Mouse (Mus musculus) cortical plate, adult 2 months (tissue): ENCODE results near the gene Fzd4.

Experiments
- CTCF ChIP-seq: fragments of 200-500 bp; IDR thresholded peaks from 2 replicates; pipeline ENCODE4 v1.5.1; 2011; ENCODE audit warnings: mild to moderate bottlenecking, control low read depth, low read length; ENCODE audit not compliant: insufficient read depth; ENCODE audit errors: extremely low read depth
- POLR2A ChIP-seq: fragments of 200-500 bp; IDR thresholded peaks from 2 replicates; pipeline ENCODE4 v1.6.1; 2011; ENCODE audit warnings: mild to moderate bottlenecking, low read length, control low read depth; ENCODE audit not compliant: insufficient read depth; ENCODE audit errors: extremely low read depth

GRCm38 (mm10) chr7:89404081-89404733 is at the start of gene Fzd4, which contains the start of gene Tmem135:
- no peak for TF ChIP-seq CTCF
- TF ChIP-seq POLR2A, result peak; percentile 52; the same call in 1 of the 2 replicates
